Mouse (Mus musculus) cortical plate, adult 2 months (tissue): ENCODE results near the gene Dusp16.

ENCODE experiments used
- CTCF ChIP-seq: fragments of 200-500 bp; IDR thresholded peaks from 2 replicates; pipeline ENCODE4 v1.5.1; 2011; ENCODE audit warnings: mild to moderate bottlenecking, control low read depth, low read length; ENCODE audit not compliant: insufficient read depth; ENCODE audit errors: extremely low read depth
- POLR2A ChIP-seq: fragments of 200-500 bp; IDR thresholded peaks from 2 replicates; pipeline ENCODE4 v1.6.1; 2011; ENCODE audit warnings: mild to moderate bottlenecking, low read length, control low read depth; ENCODE audit not compliant: insufficient read depth; ENCODE audit errors: extremely low read depth

DNA sequence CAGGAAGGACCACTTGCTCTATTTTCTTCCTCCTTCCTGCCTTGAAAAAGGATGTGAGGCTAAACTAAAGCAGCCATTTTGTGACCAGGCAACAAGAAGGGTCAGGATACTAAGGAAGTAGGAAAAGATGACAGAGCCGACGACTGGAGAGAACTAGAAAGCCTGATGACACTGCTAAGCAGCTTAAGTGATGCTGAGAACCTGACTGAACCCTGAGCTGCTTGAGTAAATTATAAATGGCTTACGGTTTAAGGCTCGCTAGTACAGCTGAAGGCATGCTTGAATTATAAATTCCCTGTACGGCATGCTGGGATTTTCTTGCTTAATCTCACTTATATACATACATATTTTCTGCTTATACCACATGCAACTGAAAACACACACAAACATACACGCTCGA lies 9.5 kb downstream of the Dusp16 start:
- TF ChIP-seq CTCF (no peak), POLR2A (no peak)
